Mouse (Mus musculus) left cerebral cortex, postnatal 4 days (tissue): ENCODE data around the gene Gnaz. TPM values are rescaled to one million over a fixed set of nuclear protein-coding genes. Genes with fewer than 3 reads are reported as not detected.

ENCODE experiments used
- DNase-seq: peaks from one replicate; pipeline ENCODE4 v3.0.0-alpha.2; 2022
- intact Hi-C: fragments of 180-260 bp; cut with DNase I; formaldehyde crosslinking; loops from one replicate; pipeline ENCODE4 v1.15.1; 2025
- total RNA-seq, 2 experiments: library from RNA; stranded (reverse); gene quantifications; 2 replicates each; pipeline ENCODE4 v1.2.3; 2021

Gnaz gene
- total RNA-seq, 2 experiments from 2014 or later, result 134 to 150 TPM

GRCm38 (mm10) chr10:74964380-74964779 is 2.6 kb upstream of the Gnaz start:
- DNase-seq, result no peak
- intact Hi-C loops, result no loop called here

GRCm38 (mm10) chr10:74967651-74968267 is 782 bp downstream of the Gnaz start:
- intact Hi-C loops, result no loop called here
- peak; percentile 48 for DNase-seq

- no peak for DNase-seq
- intact Hi-C loops, result no loop called here
Measured at GRCm38 (mm10) chr10:74969266-74969665, 2.3 kb downstream of the Gnaz start.

DNA sequence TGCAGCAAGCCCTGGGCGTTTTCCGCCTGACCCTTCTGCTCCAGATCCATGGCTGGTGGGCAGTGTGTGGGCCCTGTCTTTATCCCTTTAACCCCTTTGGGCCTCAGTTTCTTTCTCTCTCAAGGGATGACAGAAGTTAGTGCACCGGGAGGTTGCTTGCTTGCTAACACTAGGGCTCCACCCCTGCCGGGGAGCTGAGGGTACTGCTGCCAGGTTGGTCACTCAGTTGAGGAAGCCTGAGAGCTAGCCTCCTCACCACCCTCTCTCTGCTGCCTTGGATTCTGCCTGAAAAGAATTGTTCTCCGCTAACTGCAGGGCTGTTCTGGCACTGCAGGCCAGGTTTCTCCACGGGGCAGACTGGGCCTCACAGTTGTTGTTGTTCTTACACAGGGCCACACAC is 6.0 kb downstream of the Gnaz start:
- intact Hi-C loops, result no loop called here
- DNase-seq, result no peak

DNA sequence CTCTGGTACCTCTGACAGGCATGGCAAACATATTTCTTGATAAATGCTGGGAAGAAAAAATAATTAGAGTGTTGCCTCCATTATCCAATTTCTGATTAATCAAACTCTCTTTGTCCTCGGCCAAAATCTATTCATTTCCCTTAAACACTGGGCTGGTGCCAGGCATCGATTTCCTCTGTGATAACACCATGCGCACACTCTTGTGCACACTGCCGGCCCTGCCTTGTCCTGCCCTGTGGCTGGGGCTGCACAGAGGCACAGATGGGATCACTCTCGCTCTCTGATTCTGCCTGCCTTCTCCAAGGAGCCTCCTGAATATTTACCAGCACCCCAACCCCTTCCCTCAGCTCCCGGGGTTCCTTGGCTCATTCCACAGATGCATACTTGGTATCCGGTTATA is 8.6 kb downstream of the Gnaz start:
- DNase-seq, result no peak
- intact Hi-C loops, result no loop called here

- DNase-seq, result no peak
- intact Hi-C loops, result no loop called here
Measured at GRCm38 (mm10) chr10:74976429-74976828, 9.5 kb downstream of the Gnaz start.

GRCm38 (mm10) chr10:74978056-74978455 is 11.1 kb downstream of the Gnaz start:
- intact Hi-C loops, result no loop called here
- DNase-seq, result no peak

- intact Hi-C loops, result no loop called here
- DNase-seq, result no peak
Measured at GRCm38 (mm10) chr10:74981159-74981558, 14.2 kb downstream of the Gnaz start.

GRCm38 (mm10) chr10:74983176-74983575 is 16.2 kb downstream of the Gnaz start:
- intact Hi-C loops, result no loop called here
- no peak for DNase-seq

GRCm38 (mm10) chr10:74987698-74988470 is 20.9 kb downstream of the Gnaz start:
- no peak for DNase-seq
- intact Hi-C loops, result no loop called here

DNA sequence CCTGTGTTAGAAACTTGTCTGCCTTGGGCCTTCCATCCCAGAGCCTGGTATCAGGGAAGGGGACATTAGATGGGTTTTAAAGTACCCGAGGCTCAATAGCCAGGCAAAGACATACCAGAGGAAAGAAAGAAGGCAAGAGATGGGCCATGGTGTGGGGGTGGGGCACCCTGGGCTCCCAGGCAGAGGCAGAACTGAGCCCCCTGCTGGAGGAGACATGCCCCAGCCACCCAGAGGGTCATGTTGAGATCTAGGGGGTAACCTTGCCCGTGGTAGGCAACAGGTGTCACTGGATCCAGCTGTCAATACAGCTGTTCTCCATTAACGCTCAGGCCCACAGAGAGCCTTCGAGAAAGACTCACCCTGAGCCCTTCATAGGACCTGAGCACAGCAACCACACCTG is 22.8 kb downstream of the Gnaz start:
- intact Hi-C loops, result no loop called here
- no peak for DNase-seq

GRCm38 (mm10) chr10:74990584-74991322 is 23.8 kb downstream of the Gnaz start:
- intact Hi-C loops, result no loop called here
- DNase-seq, result no peak

DNA sequence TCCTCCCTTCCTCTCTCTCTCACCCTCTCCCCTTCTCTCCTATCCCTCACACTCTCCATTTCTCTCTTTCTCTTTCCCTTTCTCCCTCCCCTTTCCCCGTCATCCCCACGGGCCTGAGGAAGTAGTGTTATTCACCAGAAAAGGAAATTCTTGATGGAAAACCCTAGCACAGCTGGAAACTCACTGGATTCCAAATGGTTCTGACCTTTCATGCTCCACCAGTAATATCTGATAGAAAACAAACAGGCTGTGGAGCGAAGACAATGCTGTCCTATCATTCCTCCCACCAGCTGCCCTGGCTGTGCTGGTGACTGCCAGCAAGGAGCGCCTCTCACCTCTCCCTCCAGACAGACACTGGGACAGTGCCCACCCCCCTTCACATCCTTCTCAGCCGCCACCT is 27.9 kb downstream of the Gnaz start:
- intact Hi-C loops, result no loop called here

GRCm38 (mm10) chr10:74995377-74995776 is 28.4 kb downstream of the Gnaz start:
- intact Hi-C loops, result no loop called here
- peak; percentile 43 for DNase-seq

More for the DNA sequence above, 27.9 kb downstream of the Gnaz start:
- DNase-seq, result no peak

GRCm38 (mm10) chr10:75001391-75001790 is 34.4 kb downstream of the Gnaz start:
- intact Hi-C loops, result no loop called here
- peak; percentile 64 for DNase-seq

DNA sequence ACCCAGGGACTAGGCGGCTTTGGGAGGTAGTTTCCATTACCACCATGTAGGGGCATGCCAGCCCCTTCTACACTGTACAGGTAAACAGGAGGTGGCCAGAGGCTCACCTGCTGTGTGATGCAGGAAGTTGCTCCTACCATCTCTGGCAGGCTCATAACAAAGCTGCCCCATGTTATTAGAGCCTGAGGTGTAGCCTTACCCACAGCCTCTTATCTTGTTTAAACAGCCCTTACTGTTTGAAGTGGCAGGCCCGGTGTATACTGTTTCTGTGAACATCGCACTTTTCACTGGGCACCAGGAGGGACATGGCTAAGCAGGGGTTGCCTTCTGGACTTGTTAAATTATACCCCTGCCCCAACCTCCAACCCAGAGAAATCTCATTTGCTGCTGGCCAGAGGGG is 37.1 kb downstream of the Gnaz start:
- intact Hi-C loops, result no loop called here
- DNase-seq, result no peak

DNA sequence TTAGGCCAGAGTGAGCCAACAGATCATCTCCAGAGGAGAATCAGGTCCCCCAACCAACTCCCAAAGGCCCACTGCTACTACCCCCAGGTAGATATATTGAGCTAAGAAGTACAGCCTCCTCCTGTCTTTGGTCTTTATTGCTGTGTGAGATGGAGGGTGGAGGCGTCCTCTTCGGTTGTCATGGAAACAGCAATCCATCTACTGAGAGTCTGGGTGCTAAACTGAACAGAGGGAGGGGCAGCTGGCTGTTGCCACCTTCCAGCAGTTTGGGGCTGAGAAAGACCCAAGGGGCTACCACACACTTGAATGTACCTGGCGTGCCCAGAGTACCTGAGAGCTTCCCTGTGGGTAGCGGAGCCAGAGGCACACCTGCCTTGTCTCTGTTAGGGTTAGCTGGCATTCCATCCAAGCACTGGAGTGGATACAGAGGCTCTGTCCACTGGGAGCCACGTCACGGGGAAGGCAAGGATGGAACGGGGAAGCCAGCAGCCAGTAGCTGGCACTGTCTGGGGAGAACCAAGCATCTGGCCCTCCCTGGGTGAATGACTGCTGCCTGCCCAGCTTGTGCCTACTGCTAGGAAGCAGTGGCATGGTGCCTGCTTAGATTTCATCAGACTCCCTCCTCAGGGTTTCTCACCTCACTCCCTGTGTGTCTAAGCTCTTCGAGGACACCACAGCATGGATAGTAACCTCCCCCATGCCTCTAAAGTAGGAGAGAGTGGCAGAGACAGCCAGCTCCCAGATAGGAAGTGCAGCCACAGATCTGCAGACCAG is 40.1 kb downstream of the Gnaz start:
- intact Hi-C loops, result no loop called here
- no peak for DNase-seq

DNA sequence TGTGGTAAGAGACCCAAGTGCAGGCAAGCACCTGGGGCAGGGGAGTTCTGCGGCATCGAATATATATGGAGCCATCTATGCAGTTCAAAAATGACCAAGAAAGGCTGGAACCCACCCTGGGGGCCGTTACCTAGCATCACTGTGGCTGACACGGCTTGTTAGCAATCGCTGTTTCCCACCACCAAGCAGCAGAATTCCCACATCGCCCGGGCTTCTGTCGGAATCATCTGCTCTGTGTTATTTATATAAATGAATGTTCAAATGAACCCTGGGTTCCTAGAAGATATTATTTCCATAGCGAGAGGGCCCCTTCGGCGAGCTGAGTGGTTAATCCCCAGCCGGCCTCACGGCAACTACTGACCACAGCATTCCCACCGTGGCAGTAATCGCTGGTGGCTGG is 43.7 kb downstream of the Gnaz start:
- intact Hi-C loops, result no loop called here
- DNase-seq, result no peak

DNA sequence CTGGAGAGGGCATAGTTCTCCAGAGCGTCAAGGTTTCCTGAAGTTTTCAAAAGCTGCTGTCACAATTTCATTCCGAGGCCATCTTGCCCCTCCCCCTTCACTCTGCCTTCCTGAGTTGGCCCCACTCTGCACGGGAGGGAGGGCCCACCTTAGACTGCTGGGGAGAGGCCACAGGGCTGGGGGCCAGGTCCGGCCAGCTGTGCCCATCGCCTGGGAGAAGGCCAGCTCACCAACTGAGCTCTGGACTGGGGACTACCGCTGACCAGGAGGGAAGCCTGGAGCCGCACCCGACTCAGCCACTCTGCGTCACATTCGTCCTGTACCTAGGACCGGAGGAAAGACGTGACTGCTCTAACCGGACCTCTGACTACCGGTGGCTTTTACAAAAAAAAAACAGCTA is 48.5 kb downstream of the Gnaz start:
- DNase-seq, result no peak
- intact Hi-C loops, result no loop called here

GRCm38 (mm10) chr10:75016481-75016880 is 49.5 kb downstream of the Gnaz start:
- intact Hi-C loops, result no loop called here
- peak; percentile 55 for DNase-seq

DNA sequence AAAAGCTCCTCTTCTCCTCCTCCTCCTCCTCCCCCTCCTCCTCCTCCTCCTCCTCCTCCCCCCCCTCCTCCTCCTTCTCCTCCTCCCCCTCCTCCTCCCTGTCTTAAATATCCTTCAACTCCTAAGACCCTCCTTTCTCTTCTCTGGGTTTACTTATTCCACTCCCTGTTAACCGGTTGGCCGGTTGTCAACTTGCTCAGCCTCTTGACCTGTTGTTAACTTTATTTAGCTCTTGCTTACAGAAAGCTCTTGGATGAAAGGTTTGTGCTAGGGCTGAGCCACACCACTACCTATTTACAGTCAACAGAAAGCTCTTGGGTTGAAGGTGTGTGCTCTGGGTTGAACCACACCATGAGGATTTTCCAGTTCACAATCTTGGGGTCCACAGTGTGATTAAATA is 53.3 kb downstream of the Gnaz start:
- DNase-seq, result no peak

More for the DNA sequence above, 53.3 kb downstream of the Gnaz start:
- intact Hi-C loops, result loop anchor here (5.0 kb wide), 1 partner anchor 83 kb away; no protein-coding TSS in a partner anchor
